Mouse (Mus musculus) embryo, embryonic 10 days (tissue): Measurements from ENCODE around the gene Sgpl1.

ENCODE experiments used
- DNase-seq: peaks from one replicate; pipeline ENCODE4 v3.0.0-alpha.2; 2015; ENCODE audit warnings: low spot score

Sgpl1 gene

DNA sequence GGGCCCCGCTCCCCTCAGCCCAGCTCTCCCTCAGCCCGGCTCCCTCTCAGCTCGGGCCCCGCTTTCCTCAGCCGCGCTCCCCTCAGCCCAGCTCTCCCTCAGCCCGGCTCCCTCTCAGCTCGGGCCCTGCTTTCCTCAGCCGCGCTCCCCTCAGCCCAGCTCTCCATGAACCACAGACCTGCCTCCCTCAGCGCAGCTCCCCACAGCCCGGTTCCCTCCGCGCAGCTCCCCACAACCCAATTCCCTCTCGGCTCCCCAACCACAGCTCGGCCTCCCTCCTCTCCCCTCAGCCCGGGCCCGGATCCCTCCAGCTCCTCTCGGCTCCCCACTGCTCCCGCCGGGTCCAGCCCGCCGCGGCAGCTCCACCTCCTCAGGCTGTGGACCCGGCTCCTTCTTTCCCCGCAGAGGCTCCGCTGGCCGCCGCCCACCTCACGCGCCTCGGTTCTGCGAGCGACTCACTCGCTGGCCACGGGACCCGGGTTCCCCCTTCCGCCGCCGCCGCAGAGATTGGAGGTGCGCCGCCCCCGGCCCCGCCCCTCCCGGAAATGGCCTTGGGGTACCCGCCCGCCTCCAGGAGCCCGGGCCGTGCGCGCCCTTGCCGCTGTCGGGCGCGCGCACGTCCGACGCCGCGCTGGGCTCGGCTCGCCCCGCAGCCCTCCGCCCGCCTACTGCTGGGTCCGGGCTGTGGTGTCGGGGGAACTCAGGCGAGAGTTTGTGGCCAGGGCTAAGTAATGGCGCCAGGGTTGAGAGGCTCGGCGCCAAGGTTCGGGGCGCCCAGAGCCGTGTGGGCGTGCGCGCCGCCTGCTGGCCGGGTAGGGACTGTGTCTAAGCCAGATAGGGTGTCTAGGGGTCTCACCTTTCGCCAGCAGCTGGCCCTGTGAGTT, at the start of gene Sgpl1:
Gene Sgpl1, minus strand, starts transcription at position 547 of the 884 bp plus-strand sequence.
- peak; percentile 88 for DNase-seq

DNA sequence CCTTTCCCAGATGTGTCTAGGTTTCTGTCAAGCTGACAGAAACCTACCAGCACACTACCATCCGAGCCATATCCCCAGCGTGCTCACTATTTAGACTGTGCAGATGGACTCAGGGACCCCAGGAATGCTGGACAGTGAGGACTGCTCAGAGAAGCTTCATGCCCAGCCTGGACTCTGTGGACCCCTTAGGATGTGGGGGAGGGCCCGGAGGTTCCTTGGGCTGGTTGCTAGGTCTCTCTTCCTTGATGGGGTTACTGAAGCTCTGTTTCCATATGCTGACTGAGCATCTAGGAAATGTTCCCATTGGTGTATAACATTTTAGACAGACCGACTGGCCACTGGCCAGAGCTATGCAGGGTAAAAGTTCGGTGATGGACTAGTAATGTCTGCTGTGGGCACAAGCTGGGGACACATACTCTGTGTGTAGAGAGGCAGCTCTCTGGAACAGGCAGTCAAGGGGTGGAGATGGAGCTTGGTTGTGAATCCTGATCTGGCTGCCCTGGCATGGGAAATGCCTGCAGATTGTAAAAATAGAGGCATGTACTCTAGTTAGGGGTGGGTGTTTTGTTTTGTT, 48.3 kb upstream of the Sgpl1 start:
- DNase-seq = no peak

DNA sequence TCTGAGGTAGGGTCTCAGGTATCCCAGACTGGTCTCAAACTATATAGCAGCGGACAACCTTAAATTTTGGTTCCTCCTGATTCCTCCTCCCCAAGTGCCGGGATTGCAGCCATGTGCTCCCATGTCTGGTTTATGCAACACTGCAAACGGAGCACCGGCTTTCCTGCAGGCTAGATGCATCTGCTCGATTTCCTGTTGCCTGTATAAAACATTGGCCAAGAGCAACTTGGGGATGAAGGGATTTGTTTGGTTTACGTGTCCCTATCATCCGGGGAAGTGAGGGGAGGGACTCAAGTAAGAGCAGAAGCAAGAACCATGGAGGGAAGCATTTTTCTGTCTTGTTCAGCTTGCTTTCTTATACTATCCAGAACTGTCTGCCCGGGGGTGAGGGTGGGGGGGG, 47.7 kb upstream of the Sgpl1 start:
- no peak for DNase-seq

GRCm38 (mm10) chr10:61194611-61195010, 47.1 kb upstream of the Sgpl1 start:
- DNase-seq = no peak

DNA sequence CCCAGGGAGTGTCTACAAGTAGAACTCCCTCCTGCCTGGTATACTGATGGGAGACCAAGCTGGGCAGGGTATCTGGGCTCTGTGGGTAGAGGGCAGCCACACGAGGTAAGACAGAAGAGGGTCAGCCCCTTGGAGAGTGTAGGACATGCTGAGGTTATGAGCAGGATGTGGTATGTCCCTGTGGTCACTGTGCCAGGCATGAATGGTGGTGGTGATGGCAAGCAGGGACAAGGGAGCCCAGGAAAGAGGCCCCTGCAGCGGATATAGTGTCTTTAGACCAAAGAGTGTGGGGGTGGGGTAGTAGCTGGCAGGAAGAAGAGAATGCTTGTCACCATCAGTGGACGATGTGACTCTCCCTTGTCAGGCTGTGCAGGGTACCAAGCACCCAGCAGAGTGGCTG, 40.5 kb upstream of the Sgpl1 start:
- no peak for DNase-seq

DNA sequence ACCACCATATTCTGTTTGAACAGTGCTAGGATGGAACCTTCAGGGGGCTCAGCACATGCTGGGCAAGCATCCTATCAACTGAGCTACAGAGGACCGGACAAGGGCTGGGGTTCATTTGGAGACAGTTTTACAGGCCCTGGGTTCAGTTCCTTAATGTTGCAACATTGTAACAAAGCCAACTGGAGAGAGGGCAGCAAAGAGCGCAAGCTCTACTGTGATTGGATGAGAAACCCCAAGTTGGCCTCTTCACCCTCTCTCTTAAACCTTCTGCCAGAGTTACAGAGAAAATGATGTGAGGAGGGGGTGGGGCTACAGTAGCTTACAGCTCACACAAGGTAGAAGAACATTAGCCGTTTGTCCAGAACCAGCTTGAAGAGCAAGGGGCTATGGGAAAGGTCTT, 39.5 kb upstream of the Sgpl1 start:
- no peak for DNase-seq

GRCm38 (mm10) chr10:61179927-61180326, 32.4 kb upstream of the Sgpl1 start:
- no peak for DNase-seq

GRCm38 (mm10) chr10:61178687-61179086, 31.2 kb upstream of the Sgpl1 start:
- no peak for DNase-seq

- no peak for DNase-seq
Observed at GRCm38 (mm10) chr10:61177751-61178150, 30.2 kb upstream of the Sgpl1 start.

- DNase-seq = no peak
Observed at GRCm38 (mm10) chr10:61176221-61176790, 28.8 kb upstream of the Sgpl1 start.

- DNase-seq = peak; percentile 70
Observed at GRCm38 (mm10) chr10:61175442-61176204, 28.1 kb upstream of the Sgpl1 start.

DNA sequence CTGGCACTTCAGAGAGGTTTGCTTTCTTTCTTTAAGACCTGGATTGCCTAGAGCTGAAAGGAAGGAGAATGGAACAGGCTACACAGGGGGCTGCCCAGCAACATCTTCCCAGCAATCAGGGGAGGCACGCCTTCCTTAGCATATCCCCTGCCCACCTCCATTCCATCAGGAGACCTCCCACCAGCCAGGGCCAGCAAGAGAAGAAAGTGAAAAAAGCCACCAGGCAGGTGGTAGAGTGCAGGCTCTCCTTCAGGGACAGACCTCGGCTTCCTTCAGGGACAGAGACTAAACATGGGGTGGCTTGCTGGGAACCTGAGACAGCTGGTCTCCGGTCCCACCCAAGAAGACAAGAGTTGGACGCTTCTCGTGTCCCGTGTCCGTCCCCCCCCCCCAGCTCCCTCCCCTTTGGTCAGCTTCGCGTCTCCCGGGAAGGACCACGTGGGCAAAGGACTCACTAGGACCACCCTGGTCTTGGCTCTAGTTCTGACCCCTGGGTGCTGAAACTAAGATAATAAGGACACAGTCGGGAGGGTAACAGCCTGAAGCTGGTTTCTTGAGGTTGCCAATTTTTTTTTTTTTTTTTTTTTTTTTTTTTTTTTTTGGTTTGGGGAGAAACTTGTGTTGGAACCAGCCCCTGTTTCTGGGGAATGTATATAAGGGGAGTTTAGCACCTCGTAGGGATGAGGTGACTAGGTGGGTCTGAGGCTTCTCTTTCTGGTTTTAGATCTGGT, 27.4 kb upstream of the Sgpl1 start:
- no peak for DNase-seq

GRCm38 (mm10) chr10:61172496-61172895, 25.0 kb upstream of the Sgpl1 start:
- no peak for DNase-seq

- no peak for DNase-seq
Observed at GRCm38 (mm10) chr10:61171654-61172053, 24.2 kb upstream of the Sgpl1 start, which contains the start of gene Tbata. Gene Tbata (plus strand): TSS chr10:61171954.

DNA sequence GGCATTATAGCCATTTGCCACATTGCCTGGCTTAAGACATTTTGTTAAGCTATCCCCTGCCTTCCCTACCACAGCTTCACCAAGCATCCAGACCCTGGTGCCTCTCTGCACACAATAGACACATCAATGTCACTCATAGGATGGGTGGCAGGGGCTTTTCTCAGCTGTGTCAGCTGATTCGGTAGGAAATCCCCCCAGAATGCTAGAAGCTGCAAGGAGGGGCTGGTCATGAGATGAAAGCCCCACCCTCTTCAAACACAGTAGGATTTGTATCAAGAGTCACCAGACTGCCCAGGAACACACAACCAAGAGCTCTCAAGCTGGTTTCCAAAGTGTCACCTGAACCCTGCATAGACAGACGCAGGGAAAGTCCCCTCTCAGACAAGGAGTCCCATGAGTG, 20.9 kb upstream of the Sgpl1 start:
- no peak for DNase-seq

DNA sequence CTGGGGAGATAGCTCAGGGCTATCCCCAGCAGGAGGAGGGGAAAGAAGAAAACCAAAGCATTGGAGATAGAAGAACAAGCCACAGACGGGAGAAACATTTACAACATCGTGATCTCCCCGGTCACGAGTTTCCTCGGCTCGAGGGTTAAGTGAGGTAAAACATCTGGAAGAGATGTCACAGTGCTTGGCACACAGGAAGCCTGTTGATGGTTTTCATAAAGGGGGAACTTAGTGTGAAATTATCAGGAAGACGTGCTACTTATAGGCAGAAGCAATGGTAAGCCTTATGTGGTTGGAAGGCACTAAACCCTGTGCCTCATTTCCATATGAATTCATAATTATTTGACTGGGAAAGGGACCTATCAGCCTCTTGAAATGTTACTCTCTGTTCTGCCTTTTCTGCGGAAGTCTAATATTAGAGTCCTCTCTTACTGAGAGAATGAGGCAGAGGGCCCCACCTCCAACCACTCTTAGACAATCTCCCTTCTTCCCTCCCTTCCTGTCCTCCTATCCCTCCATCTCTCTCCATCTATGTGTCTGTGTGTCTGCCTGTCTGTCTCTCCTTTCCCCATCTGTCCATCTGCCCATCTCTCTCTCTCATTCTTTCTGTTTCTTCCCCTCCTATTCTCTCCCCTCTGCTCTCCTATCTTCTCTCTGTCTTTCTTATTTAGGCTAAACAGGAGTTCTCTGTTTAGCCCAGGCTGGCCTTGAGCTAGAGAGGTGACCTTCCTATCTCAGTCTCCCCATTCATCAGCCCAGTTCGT, 20.0 kb upstream of the Sgpl1 start:
- DNase-seq = no peak

DNA sequence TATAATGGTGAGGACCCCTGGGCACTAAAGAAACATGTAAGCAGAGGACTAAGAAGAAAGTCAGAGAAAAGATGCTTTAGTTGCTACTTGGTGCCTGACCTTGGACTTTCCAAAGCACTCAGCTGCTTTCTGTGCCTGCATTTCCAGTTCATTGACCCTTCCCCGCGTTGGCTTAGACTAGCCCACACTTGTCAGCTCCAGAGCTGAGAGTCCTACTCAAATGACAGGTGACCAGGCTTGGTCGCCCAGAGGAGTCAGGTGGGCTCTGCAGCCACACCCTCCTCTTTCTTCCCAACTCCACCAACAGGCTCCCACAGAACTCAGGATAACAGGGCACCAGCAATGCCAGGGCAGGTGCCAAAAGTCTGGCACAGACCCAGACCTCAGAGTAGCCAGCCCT, 14.9 kb upstream of the Sgpl1 start:
- DNase-seq = no peak

GRCm38 (mm10) chr10:61160671-61161070, 13.2 kb upstream of the Sgpl1 start:
- DNase-seq = no peak

DNA sequence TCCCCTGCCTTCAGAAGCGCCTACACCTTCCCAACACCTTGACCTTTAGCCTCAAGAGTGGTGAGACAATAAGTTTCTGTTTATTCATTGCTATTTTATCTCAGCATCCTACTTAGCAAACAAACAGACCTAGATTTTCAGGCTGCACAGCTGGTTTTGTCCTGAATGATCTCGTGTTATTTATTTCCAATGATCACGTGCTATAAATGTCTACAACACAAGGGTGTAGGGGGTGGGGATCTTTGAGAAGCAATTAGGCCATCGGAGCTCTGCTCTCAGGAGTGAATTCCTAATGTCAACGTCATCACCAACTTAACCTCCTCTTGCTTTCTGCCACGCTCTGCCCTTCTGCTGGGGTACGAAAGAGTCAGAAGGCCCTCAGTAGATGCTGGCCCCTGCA, 12.6 kb upstream of the Sgpl1 start:
- no peak for DNase-seq

- DNase-seq = no peak
Observed at GRCm38 (mm10) chr10:61158594-61158993, 11.1 kb upstream of the Sgpl1 start.

GRCm38 (mm10) chr10:61156453-61156852, 8.9 kb upstream of the Sgpl1 start:
- DNase-seq = no peak
